Mouse (Mus musculus): ENCODE results near the gene March9.
"Not testable (repeated sequence)": the region's sequence is repeated elsewhere in the genome, so short reads cannot be mapped to it uniquely, and the experiment has no call there.

Gene March9

DNA sequence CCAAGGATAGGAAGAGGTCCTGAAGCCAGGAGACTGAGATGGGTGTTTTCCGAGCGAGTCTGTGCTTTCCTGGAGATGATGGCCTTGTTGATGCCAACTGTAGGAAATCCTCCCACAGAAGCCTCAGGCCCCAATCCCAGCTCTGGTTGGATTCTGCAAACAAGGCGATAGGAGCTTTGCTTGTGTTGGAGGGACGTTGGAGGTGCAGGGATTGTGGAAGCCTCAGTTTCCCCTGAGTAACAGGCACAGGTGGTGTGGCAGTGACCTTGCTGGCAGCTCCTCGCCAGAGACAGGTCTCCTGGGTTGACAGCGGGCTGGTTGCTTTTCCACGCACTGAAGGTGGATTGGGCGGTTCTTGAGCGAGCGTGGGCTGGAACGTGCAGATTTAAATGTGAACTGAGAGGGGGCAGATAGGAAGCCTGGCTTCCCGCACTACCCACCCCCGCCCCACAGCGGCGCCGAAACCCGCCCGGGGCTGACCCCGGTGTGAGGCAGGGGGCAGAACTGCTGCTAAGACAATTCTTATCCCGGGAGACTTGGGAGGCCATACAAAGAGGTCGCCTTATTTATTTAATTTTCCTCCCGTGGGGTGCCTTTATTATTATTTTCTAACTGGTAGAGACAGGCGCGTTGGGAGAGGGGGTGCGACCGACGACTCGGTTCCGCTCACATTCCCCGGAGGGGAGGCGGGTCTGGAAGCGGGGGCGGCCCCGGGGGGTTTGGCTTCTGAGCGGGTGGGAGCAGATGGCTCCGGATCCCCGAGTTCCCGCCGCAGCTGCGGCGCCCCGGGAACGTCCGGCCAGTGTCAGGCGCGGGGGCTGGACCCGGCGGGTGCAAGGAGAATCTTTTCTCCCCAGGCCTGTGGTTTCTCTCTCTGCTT is 21.2 kb upstream of the March9 start:
- DNase-seq (ENCODE audit: low read depth in 2 of 2, low spot score in 2 of 2) = no peak

- no peak for DNase-seq (ENCODE audit: low read depth in 2 of 2, low spot score in 2 of 2)
Observed at GRCm38 (mm10) chr10:127079665-127080391, 19.8 kb upstream of the March9 start.

GRCm38 (mm10) chr10:127078677-127079575 is 18.9 kb upstream of the March9 start:
- DNase-seq (ENCODE audit: low read depth in 2 of 2, low spot score in 2 of 2) = no peak

DNA sequence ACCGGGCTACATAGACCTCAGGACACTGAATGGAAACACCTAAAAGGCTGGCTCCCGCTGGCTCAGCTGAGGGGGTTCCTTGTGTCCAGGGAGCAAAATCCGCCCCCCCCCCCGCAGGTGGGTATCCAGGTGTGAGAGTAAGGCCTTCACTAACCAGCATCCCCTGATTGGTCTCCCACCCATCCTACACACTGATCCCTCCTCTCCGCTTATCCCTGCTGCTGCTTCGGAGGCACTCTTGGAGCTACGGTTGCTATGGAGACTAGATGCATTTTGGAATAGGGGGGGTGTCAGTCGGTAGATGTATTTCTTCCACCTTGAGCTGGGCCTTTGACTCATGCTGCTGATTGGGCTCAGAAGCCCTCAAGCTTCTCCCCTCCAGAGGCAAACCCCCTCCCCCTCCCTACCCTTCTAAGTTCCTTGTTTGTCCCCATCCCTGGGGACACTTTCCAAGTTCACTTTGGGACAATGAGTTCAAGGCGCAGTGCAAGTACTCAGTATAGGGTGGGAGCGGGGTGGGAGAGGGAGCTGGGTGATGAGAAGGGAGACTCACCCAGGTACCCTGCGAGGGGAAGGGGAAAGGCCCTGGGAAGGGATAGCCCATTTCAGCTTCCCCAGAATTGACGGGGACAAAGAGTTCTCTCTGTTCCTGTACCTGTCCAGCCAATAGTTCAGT is 18.2 kb upstream of the March9 start:
- no peak for DNase-seq (ENCODE audit: low read depth in 2 of 2, low spot score in 2 of 2)

DNA sequence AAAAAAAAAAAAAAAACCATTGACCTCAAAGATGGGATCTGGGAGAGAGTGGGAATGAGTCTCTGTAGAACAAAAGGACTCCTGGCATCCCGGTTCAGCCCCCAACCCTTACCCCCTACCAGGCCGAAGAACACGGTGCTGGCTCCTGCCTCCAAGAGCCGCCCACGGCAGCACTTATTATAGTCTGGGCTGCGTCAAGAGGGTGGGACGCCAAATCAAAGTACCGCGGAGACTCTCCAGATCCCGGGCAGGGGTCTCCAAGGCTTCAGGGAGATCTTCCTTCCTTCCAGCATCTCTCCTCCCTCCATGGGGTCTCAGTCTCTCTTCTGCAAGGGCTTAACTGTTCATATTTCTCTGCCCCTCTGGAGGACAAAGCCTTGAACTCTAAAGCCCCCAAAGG is 17.5 kb upstream of the March9 start:
- no peak for DNase-seq (ENCODE audit: low read depth in 2 of 2, low spot score in 2 of 2)

DNA sequence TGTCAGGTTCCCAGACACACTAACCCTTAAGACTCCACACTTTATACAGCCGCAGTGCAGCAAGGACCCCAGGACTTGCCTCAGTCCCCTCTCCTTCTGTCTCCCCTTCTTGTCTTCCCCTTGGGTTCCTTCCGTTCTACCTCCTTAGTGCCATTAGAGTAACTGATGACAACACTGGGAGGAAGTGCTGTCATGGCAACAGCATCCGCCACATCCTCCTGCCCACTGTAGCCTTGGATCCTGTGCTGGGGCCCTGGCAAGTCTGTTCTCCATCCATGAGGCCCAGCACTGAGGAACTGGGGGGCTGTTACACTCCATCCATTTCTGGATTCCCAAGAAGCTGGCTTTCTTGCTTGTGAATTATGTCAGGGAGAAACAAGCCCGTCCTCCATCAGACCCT is 16.1 kb upstream of the March9 start:
- DNase-seq (ENCODE audit: low read depth in 2 of 2, low spot score in 2 of 2) = peak; percentile 48 to 74

DNA sequence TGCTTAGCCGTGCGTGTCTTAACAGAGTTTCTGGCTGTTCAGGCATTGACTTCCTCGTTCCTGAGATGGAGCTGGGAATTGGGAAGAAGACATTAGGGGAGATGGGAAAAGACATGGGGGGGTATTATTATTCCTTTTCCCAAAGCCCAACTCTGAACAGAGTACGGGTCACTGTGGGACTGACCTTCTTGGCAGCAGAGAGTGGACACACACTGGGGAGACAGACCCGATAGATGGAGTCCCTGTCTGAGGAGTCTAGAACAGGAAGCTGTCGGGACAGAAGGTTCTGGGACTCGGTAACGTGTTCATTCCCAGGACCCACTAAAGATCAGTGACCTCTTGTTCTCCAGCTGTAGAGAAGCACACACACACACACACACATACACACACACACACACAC is 15.7 kb upstream of the March9 start:
- DNase-seq (ENCODE audit: low read depth in 2 of 2, low spot score in 2 of 2) = no peak

DNA sequence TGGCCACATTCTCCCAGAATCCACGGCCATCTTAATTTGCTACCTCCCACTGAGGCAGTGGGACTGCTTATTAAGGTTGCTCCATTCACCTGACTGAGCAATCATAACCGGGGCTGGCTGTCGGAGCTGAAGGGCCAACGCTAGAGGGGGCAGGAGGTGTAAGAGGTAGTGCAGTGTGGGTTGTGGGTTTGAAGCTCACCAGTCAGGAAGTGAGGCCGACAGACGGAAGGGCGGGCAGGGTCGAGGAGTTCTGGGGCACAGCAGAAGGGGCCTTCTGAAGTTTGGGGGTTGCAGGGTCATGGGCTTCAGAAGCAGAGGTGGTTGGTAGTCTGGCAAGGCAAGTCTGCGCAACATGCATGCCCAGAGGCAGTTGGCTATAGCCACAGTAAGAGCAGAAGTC is 15.1 kb upstream of the March9 start, which contains the start of gene Agap2:
Gene Agap2, plus strand, starts transcription at position 205 of the 400 bp plus-strand sequence.
- peak; percentile 79 to 86 for DNase-seq (ENCODE audit: low read depth in 2 of 2, low spot score in 2 of 2)

- DNase-seq (ENCODE audit: low read depth in 2 of 2, low spot score in 2 of 2) = no peak
Observed at GRCm38 (mm10) chr10:127073981-127074380, 14.0 kb upstream of the March9 start.

DNA sequence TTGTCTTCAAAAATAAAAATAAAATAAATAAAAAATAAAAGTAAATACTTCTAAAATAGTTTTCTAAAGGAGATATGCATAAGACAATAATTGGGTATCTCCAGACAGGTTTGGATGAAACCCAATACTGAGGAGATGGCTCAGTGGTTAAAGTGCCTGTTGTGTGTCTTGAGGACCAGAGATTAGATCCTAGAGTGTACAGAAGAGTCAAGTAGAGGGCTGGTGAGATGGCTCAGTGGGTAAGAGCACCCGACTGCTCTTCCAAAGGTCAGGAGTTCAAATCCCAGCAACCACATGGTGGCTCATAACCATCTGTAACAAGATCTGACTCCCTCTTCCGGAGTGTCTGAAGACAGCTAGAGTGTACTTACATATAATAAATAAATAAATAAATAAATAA is 13.0 kb upstream of the March9 start:
- DNase-seq (ENCODE audit: low read depth in 2 of 2, low spot score in 2 of 2) = not testable (repeated sequence)

- DNase-seq (ENCODE audit: low read depth in 2 of 2, low spot score in 2 of 2) = not testable (repeated sequence)
Observed at GRCm38 (mm10) chr10:127072270-127072669, 12.3 kb upstream of the March9 start.

DNA sequence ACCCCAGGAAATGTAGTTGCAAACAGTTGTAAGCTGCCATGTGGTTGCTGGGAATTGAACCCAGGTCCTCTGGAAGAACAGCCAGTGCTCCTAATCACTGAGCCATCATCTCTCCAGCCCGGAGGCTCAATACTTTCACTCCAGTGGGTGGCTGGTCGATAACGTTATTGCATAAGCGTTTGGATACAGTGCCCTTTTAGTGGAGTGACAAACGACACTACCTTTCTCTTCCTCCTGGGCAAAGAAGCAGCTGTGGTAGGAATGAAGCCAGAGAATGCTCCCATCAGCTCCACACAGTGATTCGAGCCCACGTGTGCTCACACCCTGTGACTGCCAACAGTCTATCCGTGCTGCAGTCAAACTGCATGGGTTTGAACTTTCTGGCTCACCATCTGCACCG is 11.2 kb upstream of the March9 start:
- DNase-seq (ENCODE audit: low read depth in 2 of 2, low spot score in 2 of 2) = no peak

- DNase-seq (ENCODE audit: low read depth in 2 of 2, low spot score in 2 of 2) = no peak
Observed at GRCm38 (mm10) chr10:127070190-127071121, 10.5 kb upstream of the March9 start, which contains the start of gene Tspan31. Gene Tspan31, minus strand, starts transcription at chr10:127070264.

- no peak for DNase-seq (ENCODE audit: low read depth in 2 of 2, low spot score in 2 of 2)
Observed at GRCm38 (mm10) chr10:127069281-127070189, 9.6 kb upstream of the March9 start.

GRCm38 (mm10) chr10:127068360-127069038 is 8.5 kb upstream of the March9 start:
- no peak for DNase-seq (ENCODE audit: low read depth in 2 of 2, low spot score in 2 of 2)

DNA sequence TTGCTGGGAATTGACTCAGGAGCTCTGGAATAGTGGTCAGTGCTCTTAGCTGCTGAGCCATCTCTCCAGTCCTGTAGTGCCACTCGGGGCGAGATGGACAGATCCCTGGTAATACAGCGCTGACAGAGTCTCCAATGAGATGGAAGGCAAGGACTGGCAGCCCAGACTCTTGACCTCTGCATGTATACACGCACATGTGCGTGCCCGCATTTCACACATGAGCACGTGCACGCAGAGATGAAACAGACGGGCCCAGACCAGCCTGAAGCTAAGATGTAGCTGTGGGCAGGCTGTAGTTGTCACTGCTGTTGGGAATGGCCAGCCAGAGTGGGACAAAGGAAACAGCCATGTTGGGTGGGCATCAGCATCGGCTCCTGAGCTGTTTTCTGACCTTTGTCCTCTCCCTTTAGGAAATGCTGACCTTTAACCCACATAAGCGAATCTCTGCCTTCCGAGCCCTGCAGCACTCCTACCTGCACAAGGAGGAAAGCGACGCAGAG is 6.6 kb upstream of the March9 start:
- DNase-seq (ENCODE audit: low read depth in 2 of 2, low spot score in 2 of 2) = no peak

GRCm38 (mm10) chr10:127065981-127066380 is 6.0 kb upstream of the March9 start:
- no peak for DNase-seq (ENCODE audit: low read depth in 2 of 2, low spot score in 2 of 2)
